Mouse (Mus musculus) liver, adult 2 months (tissue): ENCODE results near the gene Tns2.

Source experiments
- CTCF ChIP-seq: fragments of 200-500 bp; IDR thresholded peaks from 2 replicates; pipeline ENCODE4 v1.5.1; 2011; ENCODE audit warnings: low read depth, low read length, control low read depth
- POLR2A ChIP-seq: fragments of 200-500 bp; IDR thresholded peaks from 2 replicates; pipeline ENCODE4 v1.6.1; 2011; ENCODE audit warnings: low read length, control low read depth; ENCODE audit not compliant: insufficient read depth; ENCODE audit errors: extremely low read depth

GRCm38 (mm10) chr15:102115731-102116231 lies 15.6 kb downstream of the Tns2 start:
- no peak for TF ChIP-seq POLR2A
- no peak for TF ChIP-seq CTCF
